Mouse (Mus musculus) hindbrain, embryonic 13.5 days (tissue): ENCODE data around the gene Thap3. TPM values are rescaled to one million over a fixed set of nuclear protein-coding genes. Genes with fewer than 3 reads are reported as not detected.
"Not testable (repeated sequence)": the region's sequence is repeated elsewhere in the genome, so short reads cannot be mapped to it uniquely, and the experiment has no call there.

Source experiments
- ATAC-seq: fragments of 200-750 bp; cut with Nextera tagmentation; 2 replicates; pipeline ENCODE4 v1.8.0; 2017; ENCODE audit warnings: moderate TSS enrichment; ENCODE audit not compliant: low FRiP score
- H3K27ac ChIP-seq: fragments of 300-500 bp; sonication (generic); 2 replicates; pipeline ENCODE4 v1.5.1; 2015; ENCODE audit warnings: inconsistent platforms, mild to moderate bottlenecking, moderate library complexity
- H3K27me3 ChIP-seq: fragments of 300-500 bp; sonication (generic); 2 replicates; pipeline ENCODE4 v1.6.1; 2015; ENCODE audit warnings: mild to moderate bottlenecking, inconsistent platforms
- H3K36me3 ChIP-seq: fragments of 300-500 bp; sonication (generic); 2 replicates; pipeline ENCODE4 v1.6.1; 2015; ENCODE audit warnings: mild to moderate bottlenecking, inconsistent platforms
- H3K4me1 ChIP-seq: fragments of 300-500 bp; sonication (generic); replicated peaks from 2 replicates; pipeline ENCODE4 v1.6.1; 2015; ENCODE audit warnings: inconsistent platforms
- H3K4me2 ChIP-seq: fragments of 300-500 bp; sonication (generic); 2 replicates; pipeline ENCODE4 v1.6.1; 2015; ENCODE audit warnings: inconsistent platforms, mild to moderate bottlenecking, moderate library complexity
- H3K4me3 ChIP-seq: fragments of 300-500 bp; sonication (generic); 2 replicates; pipeline ENCODE4 v1.5.1; 2015; ENCODE audit warnings: mild to moderate bottlenecking, inconsistent platforms
- H3K9ac ChIP-seq: fragments of 300-500 bp; sonication (generic); 2 replicates; pipeline ENCODE4 v1.6.1; 2015; ENCODE audit warnings: mild to moderate bottlenecking, inconsistent platforms
- H3K9me3 ChIP-seq: fragments of 300-500 bp; sonication (generic); 2 replicates; pipeline ENCODE4 v1.6.1; 2016; ENCODE audit warnings: inconsistent platforms
- WGBS: fragments of 180-500 bp; shearing (Covaris S2); methylation state at CpG from one replicate; pipeline ENCODE4 v1.1.7; 2015; 5-methylcytosine and 5-hydroxymethylcytosine counted together
- polyA plus RNA-seq: library from polyadenylated mRNA; unstranded; fragments of >200 nt; fragmentation: Nextera tagmentation; extraction: Ambion mirVana; gene quantifications from 2 replicates; pipeline ENCODE4 v1.2.1, GENCODE M21; 2015

Thap3 gene
- 35.9 and 36.7 TPM in 2 replicates for polyA plus RNA-seq

DNA sequence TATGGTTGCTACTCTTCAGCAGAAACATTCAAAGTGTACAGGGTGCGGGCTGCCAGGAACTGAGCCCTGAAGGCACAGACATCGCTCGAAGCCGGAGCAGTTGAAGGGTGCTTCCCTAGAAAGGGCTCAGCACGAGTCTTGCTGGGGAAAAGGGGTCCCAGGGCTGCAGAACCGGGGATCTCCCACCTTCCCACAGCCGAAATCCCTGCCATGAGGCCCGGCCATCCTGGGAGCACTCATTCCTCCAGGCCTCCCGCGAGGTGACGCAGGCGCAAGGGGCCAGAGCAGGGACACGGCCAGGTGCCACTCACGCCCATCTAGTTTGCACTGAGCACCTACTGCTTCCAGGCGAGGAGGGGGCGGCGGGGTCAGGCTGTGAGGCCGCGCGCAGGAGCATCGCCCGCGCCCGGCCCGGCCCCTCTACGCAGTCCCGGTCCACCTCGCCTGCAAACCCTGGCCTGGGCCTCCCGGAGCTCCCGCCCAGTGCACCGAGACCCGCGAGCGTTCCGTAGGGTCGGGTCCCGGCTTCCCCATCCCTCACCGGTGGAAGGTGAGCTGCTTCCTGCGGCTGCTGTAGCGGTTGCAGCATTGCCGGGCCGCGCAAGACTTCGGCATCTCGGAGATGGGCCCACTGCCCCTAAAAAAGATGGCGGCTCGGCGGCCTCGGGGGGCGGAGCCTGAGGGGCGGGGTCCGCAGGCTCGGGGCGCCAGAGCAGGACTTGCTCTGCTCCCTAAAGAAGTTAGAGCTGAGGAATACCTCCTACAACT lies at the start of gene Thap3:
Gene Thap3, minus strand, starts transcription at position 656 of the 768 bp plus-strand sequence.
- ATAC-seq: peak; percentile 75
- peaks cover 24% of the 10 kb centered on the region for H3K36me3 ChIP-seq
- H3K27me3 ChIP-seq: no peaks in the 10 kb centered on the region
- peak within 1 kb of the TSS; percentile 89 for H3K4me2 ChIP-seq
- peaks cover 36% of the 10 kb centered on the region for H3K4me1 ChIP-seq
- H3K27ac ChIP-seq: peak within 1 kb of the TSS; percentile 88
- peak within 1 kb of the TSS; percentile 85 for H3K4me3 ChIP-seq
- peak within 1 kb of the TSS; percentile 95 for H3K9ac ChIP-seq
- H3K9me3 ChIP-seq: no peaks in the 10 kb centered on the region
- under 1% methylated on average over 53 of the region's 54 CpGs for WGBS

DNA sequence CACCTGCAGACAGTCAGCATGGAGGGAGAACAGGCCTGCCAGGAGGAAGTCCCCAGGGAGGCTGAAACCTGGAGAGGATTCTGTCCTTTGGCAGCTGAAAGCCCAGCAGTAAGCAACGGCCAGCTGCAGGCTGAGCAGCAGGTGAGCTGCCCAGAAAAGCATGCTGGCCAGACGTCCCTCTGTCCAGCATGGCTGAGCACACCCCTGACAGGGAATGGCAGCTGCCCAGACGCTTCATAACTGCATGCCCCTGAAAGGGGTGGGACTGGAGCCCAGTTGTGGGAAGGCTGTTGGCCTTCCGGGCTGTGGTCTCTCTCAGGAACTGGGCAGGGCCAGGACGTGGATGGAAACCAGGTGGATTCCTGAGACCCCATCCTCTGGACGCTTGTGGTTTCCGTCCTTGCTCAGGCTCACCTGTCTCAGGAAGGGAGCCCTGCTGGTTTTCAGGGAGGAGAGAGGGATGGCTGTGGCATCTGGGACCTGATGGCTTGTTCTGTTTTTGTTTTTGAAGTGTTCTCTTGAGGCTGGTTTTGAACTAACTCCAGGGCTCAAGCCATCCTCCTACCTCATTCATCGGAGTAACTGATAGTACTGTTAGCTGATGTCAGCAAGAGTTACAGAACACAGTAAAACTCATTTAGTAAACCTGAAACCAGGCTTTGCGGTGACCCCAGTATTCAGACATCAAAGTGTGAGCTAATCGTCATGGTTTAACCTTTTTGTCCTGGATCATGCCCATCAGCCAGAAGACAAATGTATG lies 49.6 kb upstream of the Thap3 start, which contains the start of gene Tas1r1:
Gene Tas1r1, minus strand, starts transcription at position 344 of the 760 bp plus-strand sequence.
- Histone ChIP-seq H3K36me3 (peaks cover 24% of the 10 kb centered on the region), H3K9ac (peak within 1 kb of the TSS; percentile 96), H3K9me3 (no peaks in the 10 kb centered on the region), H3K4me1 (peaks cover 25% of the 10 kb centered on the region), H3K4me3 (peak within 1 kb of the TSS; percentile 99), H3K27me3 (0 out of 2 replicates have a peak, but pooled peaks cover 4% of the 10 kb centered on the region), H3K4me2 (peak within 1 kb of the TSS; percentile 84), H3K27ac (peak within 1 kb of the TSS; percentile 48; the same call in 1 of the 2 replicates)
- WGBS: 38% methylated on average over 10 of the region's 10 CpGs
- no peak; the same call in 1 of the 2 replicates for ATAC-seq

DNA sequence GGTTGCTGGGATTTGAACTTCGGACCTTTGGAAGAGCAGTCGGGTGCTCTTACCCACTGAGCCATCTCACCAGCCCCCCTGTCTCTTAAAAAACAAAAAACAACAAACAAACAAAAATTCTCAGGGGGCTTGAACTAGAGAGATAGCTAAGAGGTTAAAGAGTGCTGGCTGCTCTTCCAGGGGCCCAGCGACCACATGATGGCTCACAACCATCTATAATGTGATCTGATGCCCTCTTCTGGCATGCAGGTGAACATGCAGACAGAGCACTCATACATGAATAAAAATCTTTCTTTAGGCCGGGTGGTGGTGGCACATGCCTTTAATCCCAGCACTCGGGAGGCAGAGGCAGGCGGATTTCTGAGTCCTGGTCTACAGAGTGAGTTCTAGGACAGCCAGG lies 47.7 kb upstream of the Thap3 start:
- not testable (repeated sequence) for H3K4me2 ChIP-seq

DNA sequence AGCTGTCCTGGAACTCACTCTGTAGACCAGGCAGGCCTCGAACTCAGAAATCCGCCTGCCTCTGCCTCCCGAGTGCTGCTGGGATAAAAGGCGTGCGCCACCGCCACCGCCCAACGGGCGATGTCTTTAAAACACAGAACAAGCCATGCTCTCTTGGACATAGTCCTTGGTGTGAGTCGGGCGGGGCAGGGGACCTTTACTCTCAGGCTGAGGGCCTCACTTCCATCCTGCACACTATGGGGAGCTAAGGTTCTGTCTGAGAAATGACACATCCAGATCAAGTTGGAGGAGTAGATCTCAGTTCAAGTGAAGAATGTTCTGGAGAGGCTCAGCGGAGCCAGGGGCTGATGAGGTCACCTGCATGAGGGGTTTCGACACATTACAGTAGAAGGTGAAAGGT lies 44.1 kb upstream of the Thap3 start:
- ATAC-seq: no peak
- H3K9ac ChIP-seq: no peak overlapping the region
- peaks cover 22% of the 10 kb centered on the region for H3K27me3 ChIP-seq
- no peak overlapping the region for H3K27ac ChIP-seq
- 91% methylated on average over 13 of the region's 13 CpGs for WGBS
- no peak overlapping the region for H3K4me2 ChIP-seq
- H3K4me3 ChIP-seq: no peak overlapping the region
- no peaks in the 10 kb centered on the region for H3K9me3 ChIP-seq
- no peaks in the 10 kb centered on the region for H3K36me3 ChIP-seq
- H3K4me1 ChIP-seq: peaks cover 23% of the 10 kb centered on the region

More for the DNA sequence above, 47.7 kb upstream of the Thap3 start:
- H3K4me1 ChIP-seq: peaks cover 23% of the 10 kb centered on the region
- peaks cover 18% of the 10 kb centered on the region; the same call in 1 of the 2 replicates for H3K27me3 ChIP-seq
- H3K9me3 ChIP-seq, H3K36me3 ChIP-seq, ATAC-seq, H3K4me3 ChIP-seq, H3K27ac ChIP-seq, H3K9ac ChIP-seq: not testable (repeated sequence)
- WGBS: 87% methylated on average over 6 of the region's 6 CpGs

DNA sequence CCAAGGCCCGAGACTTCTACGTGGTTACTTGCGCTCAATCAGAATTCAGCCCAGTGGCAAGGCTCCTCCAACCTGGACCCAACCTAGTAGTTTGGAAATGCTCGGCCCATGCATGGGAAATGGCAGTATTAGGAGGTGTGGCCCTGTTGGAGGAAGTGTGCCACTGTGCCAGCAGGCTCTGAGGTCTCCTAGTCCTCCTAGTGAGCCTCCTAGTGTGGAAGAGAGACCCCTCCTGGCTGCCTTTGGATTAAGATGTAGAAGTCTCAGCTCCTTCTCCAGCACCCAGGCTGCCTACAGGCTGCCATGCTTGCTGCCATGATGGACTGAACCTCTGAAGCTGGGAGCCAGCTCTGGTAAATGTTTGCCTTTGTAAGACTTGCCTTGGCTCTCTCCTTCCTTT lies 41.2 kb upstream of the Thap3 start:
- WGBS: 79% methylated on average over 4 of the region's 4 CpGs
- Histone ChIP-seq H3K4me3 (no peak overlapping the region), H3K9ac (peak overlapping the region; percentile 46; the same call in 1 of the 2 replicates), H3K27ac (0 out of 2 replicates have a peak overlapping the region, but pooled peaks have one; percentile 30), H3K4me1 (peaks cover 46% of the 10 kb centered on the region), H3K4me2 (peak overlapping the region; percentile 24; the same call in 1 of the 2 replicates), H3K9me3 (no peaks in the 10 kb centered on the region), H3K36me3 (peaks cover 1% of the 10 kb centered on the region; the same call in 1 of the 2 replicates), H3K27me3 (peaks cover 22% of the 10 kb centered on the region)
- no peak for ATAC-seq

DNA sequence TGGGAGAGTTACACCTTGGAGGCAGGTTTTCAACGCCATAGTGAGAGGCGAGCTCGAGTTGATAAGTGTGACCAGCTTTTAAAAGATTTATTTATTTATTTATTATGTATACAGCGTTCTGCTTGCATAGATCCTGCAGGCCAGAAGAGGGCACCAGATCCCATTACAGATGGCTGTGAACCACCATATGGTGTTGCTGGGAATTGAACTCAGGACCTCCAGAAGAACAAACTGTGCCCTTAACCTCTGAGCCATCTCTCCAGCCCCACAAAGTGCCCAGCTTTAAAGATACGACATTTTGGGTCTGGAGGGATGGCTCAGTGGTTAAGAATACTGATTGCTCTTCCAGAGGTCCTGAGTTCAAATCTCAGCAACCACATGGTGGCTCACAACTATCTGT lies 40.3 kb upstream of the Thap3 start:
- H3K9ac ChIP-seq: peak overlapping the region; percentile 83; the same call in 1 of the 2 replicates
- peak overlapping the region; percentile 97 for H3K4me2 ChIP-seq
- no peak overlapping the region for H3K4me3 ChIP-seq
- 45% methylated on average over 5 of the region's 5 CpGs for WGBS
- H3K27ac ChIP-seq: no peak overlapping the region
- H3K27me3 ChIP-seq: peaks cover 22% of the 10 kb centered on the region
- H3K36me3 ChIP-seq: peaks cover 9% of the 10 kb centered on the region; the same call in 1 of the 2 replicates
- no peaks in the 10 kb centered on the region for H3K9me3 ChIP-seq
- H3K4me1 ChIP-seq: peaks cover 55% of the 10 kb centered on the region
- no peak for ATAC-seq

DNA sequence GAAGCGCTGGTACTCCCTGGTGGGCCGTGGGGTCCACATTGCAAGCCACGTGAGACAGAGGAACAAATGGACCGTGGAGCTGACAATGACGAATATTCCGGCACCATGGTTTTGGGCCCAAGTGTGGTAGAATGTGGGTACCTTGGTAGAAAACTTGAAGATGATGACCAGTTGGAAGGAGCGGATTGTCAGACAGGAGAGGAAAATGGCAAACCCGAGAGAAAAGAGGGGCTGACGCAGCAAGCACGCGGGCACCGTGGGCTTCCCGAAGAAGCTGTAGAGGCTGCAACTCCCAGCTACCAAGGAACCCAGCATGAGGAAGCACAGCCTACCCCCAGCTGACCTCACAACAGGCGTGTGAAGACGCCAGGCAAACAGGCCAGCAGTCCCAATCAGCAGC lies 39.7 kb upstream of the Thap3 start:
- WGBS: 60% methylated on average over 15 of the region's 15 CpGs
- Histone ChIP-seq H3K4me2 (peak overlapping the region; percentile 97), H3K27me3 (peaks cover 19% of the 10 kb centered on the region), H3K9ac (peak overlapping the region; percentile 83), H3K9me3 (no peaks in the 10 kb centered on the region), H3K36me3 (peaks cover 14% of the 10 kb centered on the region), H3K27ac (peak overlapping the region; percentile 72; the same call in 1 of the 2 replicates), H3K4me3 (peak overlapping the region; percentile 73), H3K4me1 (peaks cover 60% of the 10 kb centered on the region)
- no peak for ATAC-seq

DNA sequence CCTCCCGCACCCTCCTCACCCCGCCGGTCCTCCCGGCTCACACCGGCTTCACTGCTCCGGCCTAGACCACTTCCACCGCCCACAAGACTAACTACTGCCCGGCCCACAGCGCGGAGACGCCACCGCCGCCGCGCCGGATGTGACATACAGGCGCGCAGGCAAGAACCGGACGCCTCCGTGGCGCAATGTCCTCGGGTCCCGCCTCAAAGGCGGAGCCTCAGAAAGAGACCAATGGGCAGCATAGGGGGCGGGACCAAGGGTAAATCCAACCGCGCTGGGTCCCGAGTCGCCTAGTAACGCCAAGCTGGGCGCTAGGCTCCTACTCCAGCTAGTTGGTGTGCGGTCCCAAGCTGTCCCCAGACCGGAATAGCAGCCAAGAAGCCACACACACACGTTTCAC lies 38.7 kb upstream of the Thap3 start, which contains the start of gene Zbtb48:
Gene Zbtb48, minus strand, starts transcription at position 148 of the 400 bp plus-strand sequence.
- Histone ChIP-seq H3K36me3 (peaks cover 24% of the 10 kb centered on the region), H3K27ac (peak within 1 kb of the TSS; percentile 72), H3K4me1 (peaks cover 62% of the 10 kb centered on the region), H3K27me3 (peaks cover 13% of the 10 kb centered on the region), H3K4me3 (peak within 1 kb of the TSS; percentile 73), H3K4me2 (peak within 1 kb of the TSS; percentile 97), H3K9ac (peak within 1 kb of the TSS; percentile 83), H3K9me3 (no peaks in the 10 kb centered on the region)
- ATAC-seq: peak; percentile 98
- under 1% methylated on average over 35 of the region's 35 CpGs for WGBS

DNA sequence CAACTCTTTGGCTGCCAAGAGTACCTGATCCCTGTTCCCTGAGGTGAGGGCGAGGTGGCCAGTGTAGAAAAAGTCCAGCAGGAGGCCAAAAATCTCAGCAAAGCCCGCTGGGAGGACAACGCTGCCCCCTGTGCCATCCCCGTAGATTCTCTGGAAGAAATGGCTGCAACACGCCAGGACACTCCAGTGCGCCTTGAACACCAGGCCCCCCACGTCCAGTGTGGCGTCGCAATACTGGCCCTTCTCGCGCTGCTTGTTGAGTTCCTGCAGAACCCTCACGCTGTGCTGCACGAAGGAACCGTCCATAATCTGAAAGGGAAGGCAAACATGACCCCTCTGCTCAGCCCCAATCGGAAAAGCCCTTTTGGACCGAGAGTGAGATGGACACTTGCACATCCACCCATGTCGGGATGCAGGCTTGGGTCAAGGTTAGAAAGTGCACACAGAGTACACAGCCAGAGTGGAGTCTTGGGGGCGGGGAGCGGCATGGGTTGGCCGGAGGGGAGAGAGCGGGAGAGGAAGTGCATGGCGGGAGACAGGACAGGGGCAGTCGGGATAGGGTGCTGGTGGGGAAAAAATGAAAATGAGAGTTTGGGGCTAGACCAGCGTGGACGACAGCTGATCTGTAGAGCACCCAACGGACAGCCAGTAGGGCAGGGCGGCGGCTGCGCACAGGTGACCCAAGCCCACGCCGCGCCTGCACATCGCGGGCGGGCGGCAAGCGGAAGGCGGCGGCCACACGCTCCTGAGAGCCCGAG lies 38.1 kb upstream of the Thap3 start:
- Histone ChIP-seq H3K9ac (peak overlapping the region; percentile 83), H3K4me3 (peak overlapping the region; percentile 73), H3K36me3 (peaks cover 30% of the 10 kb centered on the region), H3K27ac (peak overlapping the region; percentile 71), H3K4me2 (peak overlapping the region; percentile 97), H3K9me3 (no peaks in the 10 kb centered on the region), H3K27me3 (peaks cover 7% of the 10 kb centered on the region), H3K4me1 (peaks cover 62% of the 10 kb centered on the region)
- 3% methylated on average over 38 of the region's 41 CpGs for WGBS
- peak; percentile 73 for ATAC-seq

DNA sequence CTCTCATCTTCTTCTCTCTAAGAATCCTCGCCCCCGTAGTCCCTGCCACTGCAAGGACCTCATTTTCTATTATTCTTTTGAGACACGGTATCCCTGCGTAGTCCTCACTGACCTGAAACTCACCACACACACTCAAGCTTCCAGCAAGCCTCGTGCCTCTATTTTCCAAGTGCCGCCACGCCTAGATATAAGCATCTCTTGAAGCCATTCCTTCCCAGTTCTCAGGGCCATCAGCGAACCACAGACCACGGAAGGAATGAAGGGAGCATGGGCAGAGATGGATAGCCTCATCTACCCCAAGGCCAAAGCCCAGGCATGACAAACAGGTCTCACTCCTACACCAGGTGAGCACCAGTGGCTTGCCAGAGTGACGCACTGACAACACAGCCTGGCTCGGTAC lies 35.7 kb upstream of the Thap3 start:
- ATAC-seq: no peak
- no peaks in the 10 kb centered on the region for H3K9me3 ChIP-seq
- no peak overlapping the region for H3K27ac ChIP-seq
- 92% methylated on average over 11 of the region's 11 CpGs for WGBS
- H3K4me2 ChIP-seq: no peak overlapping the region
- H3K4me3 ChIP-seq: no peak overlapping the region
- no peaks in the 10 kb centered on the region for H3K27me3 ChIP-seq
- peak overlapping the region; percentile 83; the same call in 1 of the 2 replicates for H3K9ac ChIP-seq
- peaks cover 54% of the 10 kb centered on the region for H3K36me3 ChIP-seq
- peaks cover 50% of the 10 kb centered on the region for H3K4me1 ChIP-seq

DNA sequence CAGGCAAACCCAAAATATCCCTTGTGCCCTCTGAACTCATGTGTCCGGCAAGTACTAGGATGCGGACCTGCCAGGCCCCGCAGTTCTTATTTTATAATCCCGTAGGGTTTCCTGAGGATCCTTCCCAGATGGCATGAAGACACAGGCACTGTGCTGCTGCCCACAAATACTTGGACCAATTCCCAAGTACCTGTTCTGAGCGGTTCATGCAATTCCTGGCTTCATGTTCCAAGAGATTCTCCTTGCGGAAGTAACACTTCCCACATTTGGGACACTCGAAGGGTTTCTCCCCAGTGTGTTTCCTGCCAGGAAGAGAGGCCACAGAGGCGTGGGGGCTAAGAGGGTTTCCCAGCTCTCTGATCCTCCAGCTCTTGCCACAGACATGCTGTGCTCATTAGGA lies 33.7 kb upstream of the Thap3 start:
- H3K4me2 ChIP-seq: no peak overlapping the region
- ATAC-seq: no peak
- H3K4me1 ChIP-seq: peaks cover 38% of the 10 kb centered on the region
- H3K4me3 ChIP-seq: no peak overlapping the region
- H3K9ac ChIP-seq: no peak overlapping the region
- WGBS: 92% methylated on average over 8 of the region's 8 CpGs
- no peak overlapping the region for H3K27ac ChIP-seq
- H3K36me3 ChIP-seq: peaks cover 74% of the 10 kb centered on the region
- H3K27me3 ChIP-seq: no peaks in the 10 kb centered on the region
- H3K9me3 ChIP-seq: no peaks in the 10 kb centered on the region
